Mouse (Mus musculus): ENCODE data around the gene Tns2.
"Not testable (repeated sequence)": the region's sequence is repeated elsewhere in the genome, so short reads cannot be mapped to it uniquely, and the experiment has no call there.

Tns2 gene

GRCm38 (mm10) chr15:102100161-102100981 is at the start of gene Tns2:
Tns2 (plus strand) TSS chr15:102100413.
- in situ Hi-C loops (cut with MboI) = no loop called here

GRCm38 (mm10) chr15:102051920-102052683 is 48.1 kb upstream of the Tns2 start:
- in situ Hi-C loops (cut with MboI) = no loop called here

GRCm38 (mm10) chr15:102056495-102057174 is 43.6 kb upstream of the Tns2 start:
- in situ Hi-C loops (cut with MboI) = no loop called here

GRCm38 (mm10) chr15:102065661-102066325 is 34.4 kb upstream of the Tns2 start:
- in situ Hi-C loops (cut with MboI) = no loop called here

GRCm38 (mm10) chr15:102070476-102071467 is 29.4 kb upstream of the Tns2 start:
- in situ Hi-C loops (cut with MboI) = loop anchor here (5.0 kb wide), 1 partner anchor 78 kb away; no protein-coding TSS in a partner anchor

GRCm38 (mm10) chr15:102072963-102073558 is 27.2 kb upstream of the Tns2 start:
- in situ Hi-C loops (cut with MboI) = loop anchor here (5.0 kb wide), 1 partner anchor 81 kb away; no protein-coding TSS in a partner anchor

GRCm38 (mm10) chr15:102073559-102074069 is 26.6 kb upstream of the Tns2 start, which contains the start of gene Eif4b:
Eif4b (plus strand) TSS chr15:102073773.
- in situ Hi-C loops (cut with MboI) = loop anchor here (5.0 kb wide), 1 partner anchor 81 kb away; no protein-coding TSS in a partner anchor

- in situ Hi-C loops (cut with MboI) = loop anchor here (5.0 kb wide), 1 partner anchor 82 kb away; no protein-coding TSS in a partner anchor
These were observed 26.0 kb upstream of the Tns2 start for GRCm38 (mm10) chr15:102074070-102074731.

GRCm38 (mm10) chr15:102074876-102075585 is 25.2 kb upstream of the Tns2 start:
- in situ Hi-C loops (cut with MboI) = loop anchor here (5.0 kb wide), 1 partner anchor 83 kb away; no protein-coding TSS in a partner anchor

- in situ Hi-C loops (cut with MboI) = no loop called here
These were observed 23.0 kb upstream of the Tns2 start for GRCm38 (mm10) chr15:102077111-102077677.

GRCm38 (mm10) chr15:102079221-102079620 is 21.0 kb upstream of the Tns2 start:
- in situ Hi-C loops (cut with MboI) = no loop called here

- in situ Hi-C loops (cut with MboI) = not testable (repeated sequence)
These were observed 20.3 kb upstream of the Tns2 start for GRCm38 (mm10) chr15:102079924-102080323.

GRCm38 (mm10) chr15:102080429-102080828 is 19.8 kb upstream of the Tns2 start:
- in situ Hi-C loops (cut with MboI) = no loop called here

GRCm38 (mm10) chr15:102082148-102082547 is 18.1 kb upstream of the Tns2 start:
- in situ Hi-C loops (cut with MboI) = no loop called here

GRCm38 (mm10) chr15:102083028-102083427 is 17.2 kb upstream of the Tns2 start:
- in situ Hi-C loops (cut with MboI) = no loop called here

- in situ Hi-C loops (cut with MboI) = no loop called here
These were observed 10.2 kb upstream of the Tns2 start for GRCm38 (mm10) chr15:102089914-102090585.

- in situ Hi-C loops (cut with MboI) = no loop called here
These were observed 9.0 kb upstream of the Tns2 start for GRCm38 (mm10) chr15:102091063-102091679.

Data from mature B cell (primary cell).